Mouse (Mus musculus) leukemia stem cell, adult 10-12 weeks (primary cell): ENCODE measurements around the gene Ripor3. TPM values are rescaled to one million over a fixed set of nuclear protein-coding genes. Genes with fewer than 3 reads are reported as not detected.

Experiments used
- polyA plus RNA-seq: library from polyadenylated mRNA; stranded (reverse); fragments of >175 nt; gene quantifications from 2 replicates; pipeline ENCODE4 v1.2.3, GENCODE M21; 2012; ENCODE audit warnings: low replicate concordance

The Ripor3 gene
- polyA plus RNA-seq = 1.1 and 3.5 TPM in 2 replicates

DNA sequence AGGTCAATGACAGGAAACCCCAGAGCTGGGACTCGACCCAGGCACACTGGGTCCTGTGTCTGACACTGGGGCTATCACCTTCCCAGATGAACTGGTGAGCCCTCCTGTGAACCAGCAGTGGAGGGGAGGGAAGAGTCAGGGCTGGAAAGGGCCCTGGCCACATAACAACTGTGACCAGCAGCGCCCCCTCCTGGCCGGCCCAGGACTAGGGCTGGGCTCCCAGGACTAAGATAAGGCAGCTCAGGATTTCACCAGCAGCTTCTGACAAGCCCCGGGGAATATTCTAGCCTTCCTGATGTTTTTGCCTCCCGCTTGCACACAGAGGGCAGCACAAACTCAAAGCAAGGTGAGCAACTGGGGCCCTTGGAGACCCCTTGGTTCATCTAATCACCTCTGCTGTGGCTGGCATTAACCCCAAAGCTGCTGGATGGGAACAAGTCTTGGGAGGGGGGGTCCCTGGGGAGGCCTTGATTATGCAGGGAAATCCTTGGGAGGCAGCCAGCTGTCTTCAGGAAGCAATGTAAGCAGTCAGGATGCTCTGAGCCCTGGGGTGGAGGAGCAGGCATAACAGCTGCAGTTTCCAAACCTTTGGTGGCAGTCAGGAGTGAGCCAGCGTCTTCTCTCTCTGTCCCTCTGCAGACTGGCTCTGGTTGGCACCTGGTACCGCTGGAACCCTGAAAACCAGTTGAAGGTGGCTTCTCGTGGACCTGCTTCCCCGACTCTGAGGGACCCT, at the start of gene Ripor3:
Gene Ripor3 (minus strand): TSS at position 683 of the 733 bp plus-strand sequence.

DNA sequence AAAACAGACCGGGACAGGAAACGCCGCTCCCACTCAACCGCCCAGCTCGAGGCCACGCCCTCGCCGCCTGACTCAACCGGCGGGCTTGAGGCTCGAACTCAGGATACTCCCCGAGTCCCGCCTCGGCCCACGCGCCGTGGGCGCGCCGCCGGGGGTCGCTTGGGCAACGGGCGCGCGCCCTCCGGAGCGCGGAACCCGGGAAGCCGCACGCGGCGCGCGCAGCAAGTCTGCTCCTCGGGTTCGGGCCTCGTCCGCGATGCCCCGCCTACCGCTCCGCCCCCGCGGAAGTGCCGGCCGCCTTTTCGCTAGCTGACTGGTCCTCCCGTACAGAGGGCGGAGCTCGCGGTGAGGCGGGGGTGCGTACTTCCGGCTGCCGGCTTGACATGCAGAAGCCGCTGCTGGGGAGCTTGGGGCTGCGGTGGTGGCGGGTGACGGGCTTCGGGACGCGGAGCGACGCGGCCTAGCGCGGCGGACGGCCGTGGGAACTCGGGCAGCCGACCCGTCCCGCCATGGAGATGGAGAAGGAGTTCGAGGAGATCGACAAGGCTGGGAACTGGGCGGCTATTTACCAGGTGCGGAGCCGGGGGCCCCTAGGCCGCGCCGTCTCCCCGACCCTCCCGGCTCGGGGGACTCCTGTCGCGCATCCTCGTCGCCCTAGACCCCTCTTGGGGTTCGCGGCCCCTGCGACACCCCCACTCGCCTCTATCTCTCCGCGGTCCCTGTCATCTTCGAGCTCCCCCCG, 78.3 kb downstream of the Ripor3 start, which contains the start of gene Ptpn1:
Gene Ptpn1 (plus strand): TSS at position 73 of the 742 bp plus-strand sequence.

Other genes with a start within 250 kb of the Ripor3 start
- gene Ptpn1, start 78.6 kb downstream of the Ripor3 start, polyA plus RNA-seq = 74.1 and 115 TPM in 2 replicates
- gene Pard6b, start 70.4 kb upstream of the Ripor3 start, polyA plus RNA-seq = 0.72 and 0.85 TPM in 2 replicates
- gene Adnp, start 196.5 kb upstream of the Ripor3 start, polyA plus RNA-seq = 37.1 and 52.2 TPM in 2 replicates
- gene Gm20716, start 219.7 kb upstream of the Ripor3 start, polyA plus RNA-seq = not detected in 2 replicates
- gene Dpm1, start 220.0 kb upstream of the Ripor3 start, polyA plus RNA-seq = 10.7 and 39.3 TPM in 2 replicates
- 25.5 and 26.7 TPM in 2 replicates for gene Mocs3, start 220.0 kb upstream of the Ripor3 start, polyA plus RNA-seq